Mouse (Mus musculus) kidney, embryonic 15.5 days (tissue): ENCODE data around the gene St3gal4. TPM values are rescaled to one million over a fixed set of nuclear protein-coding genes. Genes with fewer than 3 reads are reported as not detected.
A peak's percentile ranks its signal among the peaks of the same experiment; 100 is the strongest.

ENCODE experiments used
- ATAC-seq: fragments of 200-750 bp; cut with Nextera tagmentation; replicated peaks from 2 replicates; pipeline ENCODE4 v1.8.0; 2017; ENCODE audit warnings: moderate TSS enrichment; ENCODE audit not compliant: low FRiP score
- H3K27ac ChIP-seq: fragments of 300-500 bp; sonication (generic); 2 replicates; pipeline ENCODE4 v1.5.1; 2015; ENCODE audit warnings: mild to moderate bottlenecking, inconsistent platforms
- H3K27me3 ChIP-seq: fragments of 300-500 bp; sonication (generic); 2 replicates; pipeline ENCODE4 v1.6.1; 2015; ENCODE audit warnings: inconsistent platforms
- H3K36me3 ChIP-seq: fragments of 300-500 bp; sonication (generic); 2 replicates; pipeline ENCODE4 v1.6.1; 2015; ENCODE audit warnings: inconsistent platforms
- H3K4me1 ChIP-seq: fragments of 300-500 bp; sonication (generic); 2 replicates; pipeline ENCODE4 v1.6.1; 2015; ENCODE audit warnings: inconsistent platforms
- H3K4me2 ChIP-seq: fragments of 300-500 bp; sonication (generic); 2 replicates; pipeline ENCODE4 v1.6.1; 2015; ENCODE audit warnings: moderate library complexity, mild to moderate bottlenecking, inconsistent platforms
- H3K4me3 ChIP-seq: fragments of 300-500 bp; sonication (generic); replicated peaks from 2 replicates; pipeline ENCODE4 v1.5.1; 2015; ENCODE audit warnings: mild to moderate bottlenecking, inconsistent platforms
- H3K9ac ChIP-seq: fragments of 300-500 bp; sonication (generic); 2 replicates; pipeline ENCODE4 v1.6.1; 2015; ENCODE audit warnings: mild to moderate bottlenecking, inconsistent platforms
- H3K9me3 ChIP-seq: fragments of 300-500 bp; sonication (generic); replicated peaks from 2 replicates; pipeline ENCODE4 v1.6.1; 2016; ENCODE audit warnings: inconsistent platforms
- WGBS: fragments of 180-500 bp; shearing (Covaris S2); methylation state at CpG from one replicate; pipeline ENCODE4 v1.1.7; 2015; ENCODE audit warnings: mixed read lengths; 5-methylcytosine and 5-hydroxymethylcytosine counted together
- polyA plus RNA-seq: library from polyadenylated mRNA; unstranded; fragments of >200 nt; fragmentation: Nextera tagmentation; extraction: Ambion mirVana; gene quantifications from 2 replicates; pipeline ENCODE4 v1.2.1, GENCODE M21; 2015

The St3gal4 gene
- polyA plus RNA-seq, 1 experiment from 2014 or later, result 17.8 TPM

DNA sequence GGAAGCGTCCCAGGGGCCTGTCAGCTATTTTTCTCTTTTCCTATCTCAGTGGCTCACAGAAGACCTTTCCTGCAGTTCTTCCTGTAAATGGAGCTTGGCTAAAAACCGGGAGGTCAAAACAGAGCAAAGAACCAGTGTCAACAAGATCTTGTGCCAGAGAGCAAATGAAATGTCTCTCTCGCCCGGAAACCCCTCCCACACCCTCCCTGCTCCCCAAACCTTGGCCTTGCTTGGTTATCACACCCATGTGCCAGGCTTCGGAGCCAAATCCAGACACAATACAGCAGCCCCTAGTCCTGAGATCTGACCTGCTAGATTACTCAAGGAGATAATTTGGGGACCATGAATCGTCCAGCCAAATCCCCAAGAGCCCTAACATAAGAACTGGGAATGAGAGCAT is 8.1 kb upstream of the St3gal4 start:
- H3K27me3 ChIP-seq, result no peaks in the 10 kb centered on the region
- H3K4me2 ChIP-seq, result no peak overlapping the region
- WGBS, result 72% methylated on average over 6 of the region's 6 CpGs
- no peaks in the 10 kb centered on the region for H3K9me3 ChIP-seq
- no peak overlapping the region for H3K4me3 ChIP-seq
- ATAC-seq, result no peak
- H3K27ac ChIP-seq, result peak overlapping the region; percentile 28; the same call in 1 of the 2 replicates
- H3K4me1 ChIP-seq, result peaks cover 5% of the 10 kb centered on the region; the same call in 1 of the 2 replicates
- no peak overlapping the region for H3K9ac ChIP-seq
- peaks cover 57% of the 10 kb centered on the region for H3K36me3 ChIP-seq

- Histone ChIP-seq H3K4me3 (no peak overlapping the region), H3K27me3 (no peaks in the 10 kb centered on the region), H3K36me3 (peaks cover 61% of the 10 kb centered on the region), H3K4me1 (no peaks in the 10 kb centered on the region), H3K9me3 (no peaks in the 10 kb centered on the region), H3K9ac (no peak overlapping the region), H3K4me2 (no peak overlapping the region), H3K27ac (no peak overlapping the region)
- ATAC-seq, result no peak
- 92% methylated on average over 8 of the region's 8 CpGs for WGBS
These were observed 5.5 kb upstream of the St3gal4 start for GRCm38 (mm10) chr9:35124678-35124955.

DNA sequence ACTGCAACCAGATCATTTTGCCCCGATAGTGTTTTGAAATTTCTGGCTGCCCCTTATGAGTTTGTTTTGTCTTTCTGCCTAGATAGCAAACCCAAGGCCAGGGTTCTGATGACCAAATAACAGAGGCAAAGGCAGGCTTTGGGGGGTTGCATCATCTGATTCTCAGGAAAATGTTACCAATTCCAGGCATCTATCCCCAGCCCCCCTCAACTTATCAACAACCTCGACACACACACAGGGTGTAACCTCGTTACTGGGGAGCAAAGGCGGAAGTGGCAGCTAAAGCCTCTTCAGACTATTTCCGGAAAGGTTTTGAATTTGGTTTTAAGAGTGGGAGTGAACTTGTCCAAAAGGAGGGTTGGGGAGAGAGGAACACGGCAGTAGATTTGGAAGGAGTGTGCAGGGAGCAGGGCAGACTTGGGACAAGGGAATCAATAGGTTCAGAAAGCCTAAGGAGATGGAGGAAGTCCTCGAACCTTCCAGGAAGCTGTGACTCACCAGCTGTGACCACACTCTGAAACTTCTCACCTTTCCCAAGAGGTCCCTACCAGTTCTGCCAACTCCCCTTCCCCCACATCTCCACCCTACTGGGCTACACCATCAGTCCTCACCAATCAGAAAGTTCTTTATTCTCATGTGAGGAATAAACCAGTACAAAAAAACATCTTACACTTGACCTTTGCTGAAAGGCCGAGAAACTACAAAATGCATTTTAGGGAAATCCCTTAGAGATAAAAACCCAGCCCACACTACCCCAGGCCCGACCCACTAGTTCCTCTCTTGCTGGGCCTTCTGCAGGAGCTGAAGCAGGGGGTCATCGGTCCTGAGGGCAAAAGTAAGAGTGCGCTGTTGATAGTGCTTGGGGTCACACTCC is 5.0 kb upstream of the St3gal4 start:
- H3K36me3 ChIP-seq, result peaks cover 58% of the 10 kb centered on the region
- no peak overlapping the region for H3K9ac ChIP-seq
- H3K9me3 ChIP-seq, result no peaks in the 10 kb centered on the region
- no peak overlapping the region for H3K4me3 ChIP-seq
- H3K4me1 ChIP-seq, result no peaks in the 10 kb centered on the region
- H3K27me3 ChIP-seq, result no peaks in the 10 kb centered on the region
- 79% methylated on average over 11 of the region's 11 CpGs for WGBS
- H3K4me2 ChIP-seq, result no peak overlapping the region
- no peak overlapping the region for H3K27ac ChIP-seq
- no peak for ATAC-seq

- H3K4me1 ChIP-seq, result no peaks in the 10 kb centered on the region
- H3K9me3 ChIP-seq, result no peaks in the 10 kb centered on the region
- ATAC-seq, result no peak
- H3K36me3 ChIP-seq, result peaks cover 53% of the 10 kb centered on the region
- H3K27me3 ChIP-seq, result no peaks in the 10 kb centered on the region
- WGBS, result 80% methylated on average over 2 of the region's 2 CpGs
- no peak overlapping the region for H3K4me3 ChIP-seq
- no peak overlapping the region for H3K27ac ChIP-seq
- no peak overlapping the region for H3K4me2 ChIP-seq
- no peak overlapping the region for H3K9ac ChIP-seq
These were observed 4.4 kb upstream of the St3gal4 start for GRCm38 (mm10) chr9:35123456-35123803.

- no peaks in the 10 kb centered on the region for H3K27me3 ChIP-seq
- no peaks in the 10 kb centered on the region for H3K9me3 ChIP-seq
- H3K9ac ChIP-seq, result no peak overlapping the region
- peaks cover 4% of the 10 kb centered on the region for H3K4me1 ChIP-seq
- ATAC-seq, result peak; percentile 65; the same call in 1 of the 2 replicates
- H3K36me3 ChIP-seq, result peaks cover 46% of the 10 kb centered on the region
- 79% methylated on average over 5 of the region's 5 CpGs for WGBS
- no peak overlapping the region for H3K27ac ChIP-seq
- no peak overlapping the region for H3K4me3 ChIP-seq
- no peak overlapping the region for H3K4me2 ChIP-seq
These were observed 3.6 kb upstream of the St3gal4 start for GRCm38 (mm10) chr9:35122551-35123266.

DNA sequence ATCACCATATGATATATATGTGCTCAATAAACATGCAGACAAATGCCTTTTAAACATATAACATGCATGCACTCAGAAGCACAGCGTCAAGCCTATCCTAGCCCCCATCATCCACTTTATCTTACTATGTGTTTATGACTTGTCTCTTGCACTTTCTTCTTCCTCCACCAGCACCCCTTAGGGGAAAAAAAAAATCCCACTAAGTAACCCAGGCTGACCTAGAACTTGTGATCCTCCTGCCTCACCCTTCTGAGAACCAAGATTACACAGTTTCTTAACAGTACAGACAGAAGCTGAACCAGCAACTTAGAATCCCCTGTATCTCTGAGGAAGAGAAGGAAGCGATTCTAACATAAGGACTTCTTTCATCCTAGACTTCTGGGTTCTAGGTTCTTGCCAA is 505 bp downstream of the St3gal4 start:
- Histone ChIP-seq H3K9ac (no peak overlapping the region), H3K27me3 (no peaks in the 10 kb centered on the region), H3K36me3 (peaks cover 16% of the 10 kb centered on the region), H3K9me3 (no peaks in the 10 kb centered on the region), H3K4me2 (no peak overlapping the region), H3K27ac (no peak overlapping the region), H3K4me3 (no peak overlapping the region), H3K4me1 (peaks cover 25% of the 10 kb centered on the region)
- no peak for ATAC-seq
- WGBS, result 86% methylated on average over 2 of the region's 2 CpGs

DNA sequence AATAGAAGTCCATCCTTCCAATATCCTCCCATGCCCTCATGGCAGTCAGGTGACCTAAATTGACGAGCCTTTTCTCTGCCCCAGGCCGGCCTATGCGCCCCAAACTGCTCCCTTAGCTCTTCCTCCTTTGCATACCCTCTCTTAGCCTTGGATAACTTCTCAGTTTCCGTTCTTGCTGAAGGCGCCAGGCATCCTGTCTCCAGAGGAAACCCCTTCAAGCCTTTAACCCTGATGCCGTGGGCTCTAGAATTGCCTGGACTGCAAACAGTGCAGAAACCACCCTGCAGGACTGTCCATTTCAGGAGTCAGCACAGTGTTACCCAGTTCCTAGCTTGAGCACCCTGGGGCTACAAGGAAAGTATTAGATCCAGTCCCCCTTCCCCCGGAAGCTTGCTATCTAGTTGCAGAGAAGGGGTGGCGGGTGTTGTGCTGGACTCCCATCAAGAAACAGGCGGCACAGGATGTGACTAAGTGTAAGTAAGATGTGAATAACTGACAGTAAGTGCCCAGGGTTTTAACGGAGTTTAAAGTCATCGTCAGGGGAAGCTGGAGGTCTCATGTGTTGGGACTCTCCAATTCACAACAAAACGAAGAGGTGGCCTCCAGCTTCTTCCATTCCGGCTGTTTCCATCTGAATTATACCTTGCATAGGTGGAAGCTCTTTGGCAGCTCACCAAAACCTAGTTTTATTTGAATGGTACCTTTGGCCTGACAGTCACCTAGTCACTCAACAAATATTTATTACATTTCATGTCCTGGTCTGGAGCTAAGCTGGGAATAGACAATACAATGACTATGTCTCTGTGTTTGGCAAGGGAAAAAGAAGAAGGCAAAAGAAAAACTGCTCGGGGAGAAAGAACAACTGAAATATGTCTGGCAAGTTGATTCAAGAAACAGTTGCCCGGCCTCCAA is 1.4 kb downstream of the St3gal4 start:
- Histone ChIP-seq H3K27ac (peak overlapping the region; percentile 87), H3K9me3 (no peaks in the 10 kb centered on the region), H3K9ac (peak overlapping the region; percentile 76), H3K4me1 (peaks cover 25% of the 10 kb centered on the region), H3K4me2 (peak overlapping the region; percentile 91), H3K4me3 (peak overlapping the region; percentile 68), H3K36me3 (peaks cover 6% of the 10 kb centered on the region; the same call in 1 of the 2 replicates), H3K27me3 (no peaks in the 10 kb centered on the region)
- peak; percentile 26 for ATAC-seq
- WGBS, result 23% methylated on average over 15 of the region's 15 CpGs

DNA sequence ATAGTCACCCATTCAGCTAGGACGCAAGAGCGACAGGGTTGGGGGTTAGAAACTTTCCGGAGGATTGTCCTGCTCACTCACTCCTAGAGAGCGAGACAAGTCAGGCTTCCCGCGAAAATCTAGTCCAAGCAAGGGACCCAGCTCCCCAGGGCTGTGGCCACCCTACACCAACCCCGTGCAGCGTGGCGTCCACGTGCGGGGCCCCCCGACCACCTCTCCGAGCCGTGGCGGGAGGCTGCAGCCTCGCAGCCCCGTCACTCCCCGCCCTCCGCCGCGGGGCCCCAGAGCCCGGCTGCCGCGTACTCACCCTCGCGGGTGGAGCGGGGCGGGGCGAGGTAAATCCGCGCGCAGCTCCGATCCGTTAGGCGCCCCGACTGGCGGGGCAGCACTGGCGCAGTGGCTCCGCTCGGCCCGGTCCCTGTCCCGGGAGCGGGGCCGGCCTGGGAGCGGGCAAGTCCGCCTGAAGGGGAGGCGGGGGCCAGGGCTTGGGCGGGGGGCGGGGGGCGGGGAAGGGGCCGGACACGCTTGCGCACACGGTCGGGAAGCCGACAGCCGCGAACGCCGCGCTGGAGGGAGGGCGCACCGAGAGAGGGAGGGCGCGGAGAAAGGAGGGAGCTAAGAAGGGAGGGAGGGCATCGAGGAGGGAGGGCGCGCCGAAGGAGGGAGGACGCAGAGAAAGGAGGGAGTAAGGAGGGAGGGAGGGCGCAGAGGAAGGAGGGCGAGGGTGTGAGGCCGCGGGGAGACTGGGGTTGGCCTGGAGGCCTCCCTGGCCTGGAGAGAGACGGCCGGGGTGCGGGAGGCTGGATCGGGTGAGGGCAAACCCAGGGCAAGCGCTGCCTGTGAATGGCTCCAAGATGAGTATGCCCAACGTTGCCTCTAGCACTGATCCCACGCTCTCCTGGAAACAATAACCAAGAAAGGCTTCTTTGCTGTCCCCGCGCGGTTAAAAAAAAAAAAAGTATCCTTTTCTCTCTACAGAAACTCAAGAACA is 2.4 kb downstream of the St3gal4 start:
- Histone ChIP-seq H3K4me1 (peaks cover 31% of the 10 kb centered on the region), H3K9ac (peak overlapping the region; percentile 76), H3K36me3 (peaks cover 4% of the 10 kb centered on the region; the same call in 1 of the 2 replicates), H3K27ac (peak overlapping the region; percentile 87), H3K4me2 (peak overlapping the region; percentile 91), H3K4me3 (peak overlapping the region; percentile 68), H3K27me3 (no peaks in the 10 kb centered on the region), H3K9me3 (no peaks in the 10 kb centered on the region)
- under 1% methylated on average over 56 of the region's 84 CpGs for WGBS
- peak; percentile 89 for ATAC-seq

- Histone ChIP-seq H3K36me3 (no peaks in the 10 kb centered on the region), H3K4me1 (peaks cover 34% of the 10 kb centered on the region), H3K9ac (peak overlapping the region; percentile 76), H3K27ac (0 out of 2 replicates have a peak overlapping the region, but pooled peaks have one; percentile 87), H3K9me3 (no peaks in the 10 kb centered on the region), H3K4me3 (peak overlapping the region; percentile 68), H3K27me3 (no peaks in the 10 kb centered on the region), H3K4me2 (peak overlapping the region; percentile 91)
- 0 out of 2 replicates have a peak, but pooled peaks have one; percentile 5 for ATAC-seq
- WGBS, result 26% methylated on average over 4 of the region's 4 CpGs
These were observed 3.3 kb downstream of the St3gal4 start for GRCm38 (mm10) chr9:35115804-35116203.

- 28% methylated on average over 3 of the region's 4 CpGs for WGBS
- H3K27me3 ChIP-seq, result no peaks in the 10 kb centered on the region
- H3K4me2 ChIP-seq, result peak overlapping the region; percentile 91
- H3K27ac ChIP-seq, result no peak overlapping the region
- no peaks in the 10 kb centered on the region for H3K36me3 ChIP-seq
- peaks cover 34% of the 10 kb centered on the region for H3K4me1 ChIP-seq
- peak overlapping the region; percentile 68 for H3K4me3 ChIP-seq
- H3K9me3 ChIP-seq, result no peaks in the 10 kb centered on the region
- ATAC-seq, result no peak
- H3K9ac ChIP-seq, result no peak overlapping the region
These were observed 3.8 kb downstream of the St3gal4 start for GRCm38 (mm10) chr9:35115299-35115698.

DNA sequence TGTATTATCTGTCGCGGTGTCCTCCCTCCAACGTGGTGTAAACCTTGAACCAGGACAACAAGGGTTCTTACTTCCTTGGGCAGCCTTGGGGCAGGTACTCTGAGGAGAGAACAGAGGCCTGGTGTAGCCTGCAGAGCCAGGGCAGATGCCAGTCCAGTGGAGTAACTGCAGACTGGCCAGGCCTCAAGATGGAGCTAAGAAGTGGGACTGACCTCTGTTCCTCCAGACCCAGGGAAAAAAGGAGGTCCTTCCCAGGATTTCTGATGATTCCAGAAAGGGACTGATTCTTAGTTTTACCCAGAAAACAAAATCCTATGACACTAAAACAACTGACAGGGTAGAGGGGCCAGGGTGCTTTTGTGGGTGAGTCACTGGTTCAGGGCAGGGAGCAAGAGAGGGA is 4.8 kb downstream of the St3gal4 start:
- H3K9ac ChIP-seq, result no peak overlapping the region
- 89% methylated on average over 3 of the region's 3 CpGs for WGBS
- H3K27ac ChIP-seq, result no peak overlapping the region
- no peak overlapping the region for H3K4me2 ChIP-seq
- no peak overlapping the region for H3K4me3 ChIP-seq
- ATAC-seq, result no peak
- H3K36me3 ChIP-seq, result no peaks in the 10 kb centered on the region
- H3K9me3 ChIP-seq, result no peaks in the 10 kb centered on the region
- no peaks in the 10 kb centered on the region for H3K27me3 ChIP-seq
- H3K4me1 ChIP-seq, result peaks cover 34% of the 10 kb centered on the region
